Mouse (Mus musculus) forebrain, embryonic 12.5 days (tissue): ENCODE data around the gene Ap1b1. TPM values are rescaled to one million over a fixed set of nuclear protein-coding genes. Genes with fewer than 3 reads are reported as not detected.

Source experiments
- ATAC-seq: fragments of 200-750 bp; cut with Nextera tagmentation; 2 replicates; pipeline ENCODE4 v1.8.0; 2017; ENCODE audit warnings: moderate TSS enrichment; ENCODE audit not compliant: low FRiP score
- H3K27ac ChIP-seq: fragments of 300-500 bp; sonication (generic); 2 replicates; pipeline ENCODE4 v1.5.1; 2016; ENCODE audit warnings: mild to moderate bottlenecking
- H3K27me3 ChIP-seq: fragments of 300-500 bp; sonication (generic); 2 replicates; pipeline ENCODE4 v1.6.1; 2016; ENCODE audit warnings: mild to moderate bottlenecking
- H3K36me3 ChIP-seq: fragments of 300-500 bp; sonication (generic); replicated peaks from 2 replicates; pipeline ENCODE4 v1.6.1; 2016; ENCODE audit warnings: mild to moderate bottlenecking
- H3K4me1 ChIP-seq: fragments of 300-500 bp; sonication (generic); 2 replicates; pipeline ENCODE4 v1.6.1; 2016
- H3K4me2 ChIP-seq: fragments of 300-500 bp; sonication (generic); 2 replicates; pipeline ENCODE4 v1.6.1; 2016; ENCODE audit warnings: mild to moderate bottlenecking, moderate library complexity
- H3K4me3 ChIP-seq: fragments of 300-500 bp; sonication (generic); replicated peaks from 2 replicates; pipeline ENCODE4 v1.5.1; 2016; ENCODE audit warnings: mild to moderate bottlenecking
- H3K9ac ChIP-seq: fragments of 300-500 bp; sonication (generic); 2 replicates; pipeline ENCODE4 v1.6.1; 2016; ENCODE audit warnings: mild to moderate bottlenecking
- H3K9me3 ChIP-seq: fragments of 300-500 bp; sonication (generic); 2 replicates; pipeline ENCODE4 v1.6.1; 2016
- WGBS: fragments of 180-500 bp; shearing (Covaris S2); methylation state at CpG from one replicate; pipeline ENCODE4 v1.1.7; 2016; 5-methylcytosine and 5-hydroxymethylcytosine counted together
- polyA plus RNA-seq: library from polyadenylated mRNA; unstranded; fragments of >200 nt; fragmentation: Nextera tagmentation; extraction: Ambion mirVana; gene quantifications from 2 replicates; pipeline ENCODE4 v1.2.1, GENCODE M21; 2016

The Ap1b1 gene
- polyA plus RNA-seq, 1 experiment from 2014 or later, result 67.9 TPM

DNA sequence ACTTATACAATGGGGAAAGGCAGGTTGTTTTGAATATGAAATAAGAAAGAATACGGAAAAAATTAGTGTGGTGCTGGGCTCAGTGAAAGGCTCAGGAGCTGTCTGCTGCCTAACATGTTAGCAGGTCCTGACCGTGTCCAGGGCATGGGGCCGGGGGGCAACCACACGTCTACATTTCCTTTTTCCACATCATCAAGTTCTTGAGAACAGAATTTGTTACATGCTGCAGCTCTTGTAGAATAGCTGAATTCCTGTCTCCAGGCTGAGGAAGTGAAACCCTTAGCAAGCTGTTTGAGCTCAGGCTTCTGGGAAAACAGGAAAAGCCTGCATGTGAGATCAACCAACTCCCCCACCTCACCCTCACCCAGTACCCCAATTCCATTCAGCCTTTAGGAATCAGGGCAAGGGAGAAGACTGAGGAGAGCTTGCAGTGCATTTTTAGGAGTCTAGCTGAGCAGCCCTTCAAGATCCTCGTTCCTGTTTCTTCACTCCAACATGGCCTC, 25.6 kb downstream of the Ap1b1 start:
- Histone ChIP-seq H3K4me3 (no peak overlapping the region), H3K9me3 (no peaks in the 10 kb centered on the region), H3K9ac (no peak overlapping the region), H3K4me2 (no peak overlapping the region), H3K27me3 (no peaks in the 10 kb centered on the region), H3K4me1 (no peaks in the 10 kb centered on the region), H3K36me3 (peaks cover 56% of the 10 kb centered on the region), H3K27ac (no peak overlapping the region)
- no peak for ATAC-seq
- 85% methylated on average over 5 of the region's 5 CpGs for WGBS

DNA sequence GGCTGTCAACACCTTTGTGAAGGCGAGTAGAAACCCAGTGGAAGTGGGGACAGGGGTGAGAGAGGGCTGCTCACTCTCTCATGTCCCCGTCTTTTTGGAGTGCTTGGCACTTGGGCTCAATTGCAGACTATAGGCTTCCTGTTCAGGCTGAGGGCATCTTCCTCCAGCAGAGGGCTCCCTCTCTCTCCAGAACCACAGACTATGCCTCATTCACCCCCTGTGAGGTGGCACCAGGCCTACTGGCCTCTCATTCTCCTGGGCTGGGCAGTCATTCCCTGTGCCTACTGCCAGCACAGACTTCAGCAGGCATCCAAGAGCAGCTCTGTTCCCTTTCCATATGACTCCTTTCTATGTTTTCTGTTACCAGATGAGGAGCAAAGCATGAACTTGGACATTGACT, 29.1 kb downstream of the Ap1b1 start:
- no peak for ATAC-seq
- Histone ChIP-seq H3K9ac (no peak overlapping the region), H3K27me3 (no peaks in the 10 kb centered on the region), H3K36me3 (peaks cover 87% of the 10 kb centered on the region), H3K4me2 (no peak overlapping the region), H3K27ac (no peak overlapping the region), H3K9me3 (no peaks in the 10 kb centered on the region), H3K4me1 (no peaks in the 10 kb centered on the region), H3K4me3 (no peak overlapping the region)
- WGBS, result 64% methylated on average over 2 of the region's 2 CpGs

DNA sequence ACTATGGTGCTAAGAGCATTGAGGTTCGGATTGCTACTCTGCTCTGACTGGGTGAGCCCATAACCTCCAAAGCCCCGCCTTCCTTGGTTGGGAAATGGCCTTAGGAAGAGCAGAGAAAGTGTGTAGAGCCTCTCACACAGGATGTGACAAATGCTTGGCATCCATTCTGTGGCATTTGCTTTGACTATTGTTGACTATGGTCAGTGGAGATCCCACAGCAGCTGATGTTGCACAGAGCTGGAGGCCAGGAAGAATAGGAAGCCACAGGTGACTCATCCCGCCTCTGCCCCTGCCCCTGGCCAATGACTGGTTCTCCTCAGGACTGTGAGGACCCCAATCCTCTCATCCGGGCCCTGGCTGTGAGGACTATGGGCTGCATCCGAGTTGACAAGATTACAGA, 29.7 kb downstream of the Ap1b1 start:
- no peaks in the 10 kb centered on the region for H3K9me3 ChIP-seq
- no peak overlapping the region for H3K4me2 ChIP-seq
- no peak overlapping the region for H3K9ac ChIP-seq
- H3K36me3 ChIP-seq, result peaks cover 88% of the 10 kb centered on the region
- H3K27ac ChIP-seq, result no peak overlapping the region
- 89% methylated on average over 5 of the region's 5 CpGs for WGBS
- H3K27me3 ChIP-seq, result no peaks in the 10 kb centered on the region
- H3K4me3 ChIP-seq, result no peak overlapping the region
- H3K4me1 ChIP-seq, result no peaks in the 10 kb centered on the region
- no peak for ATAC-seq

GRCm38 (mm10) chr11:5017506-5017905, 30.9 kb downstream of the Ap1b1 start:
- no peak overlapping the region for H3K9ac ChIP-seq
- H3K9me3 ChIP-seq, result no peaks in the 10 kb centered on the region
- H3K27me3 ChIP-seq, result no peaks in the 10 kb centered on the region
- ATAC-seq, result no peak
- peaks cover 81% of the 10 kb centered on the region for H3K36me3 ChIP-seq
- H3K4me2 ChIP-seq, result no peak overlapping the region
- no peak overlapping the region for H3K4me3 ChIP-seq
- H3K27ac ChIP-seq, result no peak overlapping the region
- WGBS, result 69% methylated on average over 6 of the region's 6 CpGs
- H3K4me1 ChIP-seq, result no peaks in the 10 kb centered on the region

DNA sequence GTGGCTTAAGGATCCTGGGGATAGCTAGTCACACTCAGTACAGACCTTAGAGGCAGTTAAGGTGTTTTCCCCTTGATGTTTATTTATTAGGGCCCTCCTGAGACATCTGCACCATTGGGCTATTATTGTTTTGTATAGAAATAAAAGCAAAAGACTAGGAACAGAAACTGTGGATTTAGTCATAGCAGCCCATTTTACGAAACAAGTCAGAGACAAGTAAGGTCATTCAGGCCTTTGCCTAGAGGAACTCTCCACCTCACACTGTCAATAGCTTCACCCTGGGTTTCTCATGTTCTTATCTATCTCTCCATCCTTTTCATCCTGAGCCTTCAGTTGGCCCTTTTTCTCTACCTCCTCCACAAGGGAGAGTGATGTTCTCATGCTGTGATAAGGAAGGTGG, 38.5 kb downstream of the Ap1b1 start:
- H3K27me3 ChIP-seq, result no peaks in the 10 kb centered on the region
- no peaks in the 10 kb centered on the region for H3K4me1 ChIP-seq
- H3K27ac ChIP-seq, result no peak overlapping the region
- H3K36me3 ChIP-seq, result peaks cover 83% of the 10 kb centered on the region
- no peaks in the 10 kb centered on the region for H3K9me3 ChIP-seq
- H3K4me3 ChIP-seq, result no peak overlapping the region
- no peak overlapping the region for H3K9ac ChIP-seq
- ATAC-seq, result no peak
- 94% methylated on average over 1 of the region's 1 CpGs for WGBS
- no peak overlapping the region for H3K4me2 ChIP-seq

DNA sequence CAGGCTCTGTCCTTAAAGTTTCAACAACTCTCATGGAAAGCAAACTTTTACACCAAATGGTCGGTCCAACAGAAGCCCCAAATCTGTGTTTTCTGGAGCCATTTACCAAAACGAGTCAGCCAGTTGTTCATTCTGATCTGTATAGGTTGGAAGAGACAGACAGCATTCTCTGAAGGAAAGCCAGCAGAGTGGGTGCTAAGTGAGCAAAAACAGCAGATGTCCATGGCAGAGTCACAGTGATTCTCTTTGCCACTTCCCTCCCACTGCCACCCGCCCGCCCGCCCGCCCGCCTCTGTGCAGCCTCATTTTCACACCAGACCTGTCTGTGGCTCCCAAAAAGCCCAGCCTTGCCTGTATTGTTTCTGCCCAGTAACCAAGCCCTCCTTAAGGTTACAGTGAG, 41.6 kb downstream of the Ap1b1 start:
- Histone ChIP-seq H3K27ac (no peak overlapping the region), H3K4me1 (no peaks in the 10 kb centered on the region), H3K4me3 (no peak overlapping the region), H3K9me3 (no peaks in the 10 kb centered on the region), H3K36me3 (peaks cover 99% of the 10 kb centered on the region), H3K27me3 (no peaks in the 10 kb centered on the region), H3K9ac (no peak overlapping the region), H3K4me2 (no peak overlapping the region)
- WGBS, result 94% methylated on average over 7 of the region's 7 CpGs
- no peak for ATAC-seq

DNA sequence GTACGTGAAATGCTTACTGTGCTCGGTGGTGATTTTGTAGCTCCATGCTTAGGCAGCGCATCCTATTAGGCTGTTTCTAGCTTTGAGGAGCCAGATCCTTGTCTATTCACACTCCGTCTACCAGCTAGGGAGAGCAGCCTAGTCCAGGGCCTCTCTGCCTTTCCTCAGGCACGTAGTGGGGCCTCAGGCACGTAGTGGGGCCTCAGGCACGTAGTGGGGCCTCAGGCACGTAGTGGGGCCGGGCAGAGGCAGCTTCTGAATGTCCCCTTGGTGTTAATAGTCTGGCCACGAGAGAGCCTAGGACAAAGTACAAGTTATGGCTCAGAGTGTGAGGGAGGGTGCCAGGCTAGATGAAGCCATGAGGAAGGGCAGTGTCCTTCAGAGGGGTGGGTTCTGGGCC, 46.1 kb downstream of the Ap1b1 start:
- no peak overlapping the region for H3K27ac ChIP-seq
- H3K9ac ChIP-seq, result no peak overlapping the region
- peaks cover 100% of the 10 kb centered on the region for H3K36me3 ChIP-seq
- H3K9me3 ChIP-seq, result no peaks in the 10 kb centered on the region
- no peak for ATAC-seq
- H3K27me3 ChIP-seq, result no peaks in the 10 kb centered on the region
- no peaks in the 10 kb centered on the region for H3K4me1 ChIP-seq
- no peak overlapping the region for H3K4me3 ChIP-seq
- no peak overlapping the region for H3K4me2 ChIP-seq
- 97% methylated on average over 10 of the region's 10 CpGs for WGBS

GRCm38 (mm10) chr11:5033136-5033535, 46.5 kb downstream of the Ap1b1 start:
- H3K36me3 ChIP-seq, result peaks cover 100% of the 10 kb centered on the region
- H3K4me3 ChIP-seq, result no peak overlapping the region
- H3K4me1 ChIP-seq, result no peaks in the 10 kb centered on the region
- H3K27ac ChIP-seq, result no peak overlapping the region
- H3K27me3 ChIP-seq, result no peaks in the 10 kb centered on the region
- H3K4me2 ChIP-seq, result no peak overlapping the region
- no peak overlapping the region for H3K9ac ChIP-seq
- H3K9me3 ChIP-seq, result no peaks in the 10 kb centered on the region
- ATAC-seq, result no peak
- 99% methylated on average over 3 of the region's 3 CpGs for WGBS

- H3K4me1 ChIP-seq, result no peaks in the 10 kb centered on the region
- H3K27ac ChIP-seq, result no peak overlapping the region
- H3K36me3 ChIP-seq, result peaks cover 99% of the 10 kb centered on the region
- no peak overlapping the region for H3K4me3 ChIP-seq
- no peak overlapping the region for H3K9ac ChIP-seq
- H3K9me3 ChIP-seq, result no peaks in the 10 kb centered on the region
- 93% methylated on average over 4 of the region's 4 CpGs for WGBS
- no peak overlapping the region for H3K4me2 ChIP-seq
- no peaks in the 10 kb centered on the region for H3K27me3 ChIP-seq
- no peak for ATAC-seq
Measured at GRCm38 (mm10) chr11:5035421-5035820, 48.8 kb downstream of the Ap1b1 start.

DNA sequence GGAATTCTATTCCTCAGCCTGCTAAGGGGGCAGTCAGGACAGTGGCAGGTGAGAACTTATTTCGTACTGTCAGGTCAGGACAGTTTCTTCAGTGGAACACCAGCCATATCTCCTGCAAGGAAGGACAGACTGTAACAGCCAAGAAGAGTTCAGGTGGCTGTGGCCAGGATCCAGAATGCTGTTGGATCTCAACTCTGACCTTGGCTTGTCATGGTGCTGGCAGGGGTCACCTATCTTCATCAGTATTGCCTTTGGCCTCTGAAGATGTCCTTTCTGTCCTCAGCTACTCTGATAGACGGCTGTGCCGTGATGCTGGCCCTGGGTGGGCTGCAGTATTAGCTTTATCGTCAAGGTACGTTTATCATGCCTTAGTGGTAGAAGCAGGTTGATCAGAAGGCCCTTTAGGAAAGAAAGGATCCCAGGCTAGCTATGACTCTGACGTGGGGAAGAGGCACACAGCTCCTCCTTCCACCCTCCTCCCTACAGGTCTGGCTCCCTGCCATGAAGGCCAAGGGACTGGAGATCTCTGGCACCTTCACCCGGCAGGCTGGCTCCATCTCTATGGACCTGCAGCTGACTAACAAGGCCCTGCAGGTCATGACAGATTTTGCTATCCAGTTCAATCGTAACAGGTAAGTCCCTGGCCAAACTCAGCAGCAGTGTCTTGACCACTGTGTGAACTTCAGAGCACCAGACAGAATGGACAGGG, 50.7 kb downstream of the Ap1b1 start:
- Histone ChIP-seq H3K4me3 (no peak overlapping the region), H3K36me3 (peaks cover 99% of the 10 kb centered on the region), H3K4me2 (no peak overlapping the region), H3K27ac (no peak overlapping the region), H3K9ac (no peak overlapping the region), H3K9me3 (no peaks in the 10 kb centered on the region), H3K4me1 (no peaks in the 10 kb centered on the region), H3K27me3 (no peaks in the 10 kb centered on the region)
- 90% methylated on average over 8 of the region's 8 CpGs for WGBS
- ATAC-seq, result no peak

DNA sequence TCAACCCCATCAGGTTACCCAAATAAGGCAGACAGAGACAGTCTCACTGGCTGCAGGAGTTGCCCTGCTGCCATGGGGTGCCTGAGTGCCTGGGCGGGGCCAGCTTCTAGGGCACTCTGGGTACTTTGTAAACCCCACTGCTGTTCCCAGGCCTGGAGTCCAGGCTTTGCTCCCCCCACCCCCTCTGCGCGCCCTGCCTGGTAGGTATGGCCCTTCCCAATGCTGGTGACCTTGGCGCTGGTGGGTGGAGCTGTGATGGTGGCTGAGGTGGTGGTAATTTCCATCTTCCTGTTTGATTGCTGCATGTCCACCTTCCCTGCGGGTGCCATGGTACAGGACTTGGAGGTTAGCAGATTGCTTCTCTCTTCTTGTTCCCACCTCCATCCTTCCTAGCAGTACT, 54.0 kb downstream of the Ap1b1 start:
- Histone ChIP-seq H3K27ac (no peak overlapping the region), H3K27me3 (no peaks in the 10 kb centered on the region), H3K4me3 (no peak overlapping the region), H3K9me3 (no peaks in the 10 kb centered on the region), H3K36me3 (peaks cover 75% of the 10 kb centered on the region), H3K4me2 (no peak overlapping the region), H3K4me1 (no peaks in the 10 kb centered on the region), H3K9ac (no peak overlapping the region)
- no peak for ATAC-seq
- 96% methylated on average over 5 of the region's 5 CpGs for WGBS

- no peak overlapping the region for H3K27ac ChIP-seq
- H3K9me3 ChIP-seq, result no peaks in the 10 kb centered on the region
- no peak for ATAC-seq
- no peak overlapping the region for H3K4me3 ChIP-seq
- H3K36me3 ChIP-seq, result peaks cover 68% of the 10 kb centered on the region
- no peak overlapping the region for H3K9ac ChIP-seq
- H3K4me1 ChIP-seq, result no peaks in the 10 kb centered on the region
- H3K27me3 ChIP-seq, result no peaks in the 10 kb centered on the region
- H3K4me2 ChIP-seq, result no peak overlapping the region
- 88% methylated on average over 18 of the region's 18 CpGs for WGBS
Measured at GRCm38 (mm10) chr11:5041144-5041780, 54.6 kb downstream of the Ap1b1 start.
